Mouse (Mus musculus) forebrain, embryonic 11.5 days (tissue): ENCODE results near the gene Steap4. TPM values are rescaled to one million over a fixed set of nuclear protein-coding genes. Genes with fewer than 3 reads are reported as not detected.

Source experiments
- ATAC-seq: fragments of 200-750 bp; cut with Nextera tagmentation; replicated peaks from 2 replicates; pipeline ENCODE4 v1.8.0; 2017; ENCODE audit warnings: moderate TSS enrichment; ENCODE audit not compliant: low FRiP score
- DNase-seq: peaks from one replicate; pipeline ENCODE4 v3.0.0-alpha.2; 2017; ENCODE audit warnings: low spot score
- H3K27ac ChIP-seq: fragments of 300-500 bp; sonication (generic); 2 replicates; pipeline ENCODE4 v1.5.1; 2014; ENCODE audit warnings: low read depth, low read length
- H3K27me3 ChIP-seq: fragments of 300-500 bp; sonication (generic); 2 replicates; pipeline ENCODE4 v1.6.1; 2014; ENCODE audit warnings: mild to moderate bottlenecking, low read length, mixed read lengths; ENCODE audit not compliant: control insufficient read depth, insufficient read depth
- H3K36me3 ChIP-seq: fragments of 300-500 bp; sonication (generic); 2 replicates; pipeline ENCODE4 v1.6.1; 2014; ENCODE audit warnings: mild to moderate bottlenecking, low read length, moderate library complexity, mixed read lengths; ENCODE audit not compliant: control insufficient read depth, insufficient read depth
- H3K4me1 ChIP-seq: fragments of 300-500 bp; sonication (generic); replicated peaks from 2 replicates; pipeline ENCODE4 v1.6.1; 2014; ENCODE audit warnings: low read length, mixed read lengths; ENCODE audit not compliant: control insufficient read depth, insufficient read depth
- H3K4me2 ChIP-seq: fragments of 300-500 bp; sonication (generic); 2 replicates; pipeline ENCODE4 v1.6.1; 2014; ENCODE audit warnings: low read depth, mild to moderate bottlenecking, low read length, moderate library complexity, mixed read lengths; ENCODE audit not compliant: severe bottlenecking
- H3K4me3 ChIP-seq: fragments of 300-500 bp; sonication (generic); 2 replicates; pipeline ENCODE4 v1.5.1; 2014; ENCODE audit warnings: low read depth, low read length
- H3K9ac ChIP-seq: fragments of 300-500 bp; sonication (generic); 2 replicates; pipeline ENCODE4 v1.6.1; 2014; ENCODE audit warnings: low read length
- H3K9me3 ChIP-seq: fragments of 300-500 bp; sonication (generic); 2 replicates; pipeline ENCODE4 v1.6.1; 2016; ENCODE audit warnings: low read length, mixed read lengths; ENCODE audit not compliant: control insufficient read depth
- WGBS: fragments of 180-500 bp; shearing (Covaris S2); extraction: QIAGEN DNeasy Blood & Tissue Kit; methylation state at CpG from one replicate; pipeline ENCODE4 v1.1.7; 2014; 5-methylcytosine and 5-hydroxymethylcytosine counted together
- polyA plus RNA-seq: library from polyadenylated mRNA; unstranded; fragments of >200 nt; fragmentation: Nextera tagmentation; extraction: Ambion mirVana; gene quantifications from 2 replicates; pipeline ENCODE4 v1.2.1, GENCODE M21; 2014

Gene Steap4
- polyA plus RNA-seq, 1 experiment from 2014 or later = 0.56 TPM

DNA sequence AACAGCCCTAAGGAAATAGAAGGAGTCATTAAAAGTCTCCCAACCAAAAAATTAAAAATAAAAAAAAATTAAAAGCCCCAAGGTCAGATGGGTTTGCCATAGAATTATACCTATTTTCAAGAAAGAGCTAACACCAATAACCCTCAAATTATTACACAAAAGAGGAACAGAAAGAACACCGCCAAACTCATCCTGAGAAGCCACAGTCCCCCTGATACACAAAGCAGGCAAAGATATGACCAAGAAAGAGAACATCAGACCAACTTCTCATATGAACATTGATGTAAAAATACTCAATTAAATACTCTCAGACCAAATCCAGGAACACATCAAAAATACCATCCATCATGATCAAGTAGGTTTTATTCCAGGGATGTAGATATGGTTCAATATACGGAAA lies 36.8 kb downstream of the Steap4 start:
- DNase-seq (no peak), ATAC-seq (no peak)
- no peak overlapping the region for H3K27ac ChIP-seq
- no peaks in the 10 kb centered on the region for H3K36me3 ChIP-seq
- H3K4me2 ChIP-seq = no peak overlapping the region
- H3K4me3 ChIP-seq = no peak overlapping the region
- no peak overlapping the region for H3K9ac ChIP-seq
- no peaks in the 10 kb centered on the region for H3K4me1 ChIP-seq
- 93% methylated on average over 2 of the region's 2 CpGs for WGBS
- H3K9me3 ChIP-seq = no peaks in the 10 kb centered on the region
- H3K27me3 ChIP-seq = no peaks in the 10 kb centered on the region

DNA sequence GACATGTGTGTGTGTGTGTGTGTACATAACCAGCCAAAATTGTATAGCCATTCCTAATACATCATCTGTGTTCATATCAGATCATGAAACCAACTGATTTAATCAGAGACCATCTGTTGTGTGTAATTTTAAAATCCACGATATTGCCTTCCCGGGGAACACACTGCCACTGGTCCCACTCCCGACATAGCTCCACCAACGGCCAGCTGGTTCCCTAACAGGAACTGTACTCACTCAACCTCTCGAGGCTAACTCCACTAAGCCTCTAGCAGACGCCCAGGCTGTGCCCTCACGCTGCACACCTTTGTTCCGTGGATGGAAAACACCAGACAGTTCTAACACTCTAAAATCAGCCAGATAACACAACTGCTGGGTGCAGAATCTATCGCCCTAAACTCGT lies 40.2 kb downstream of the Steap4 start:
- no peak overlapping the region for H3K9ac ChIP-seq
- no peak for ATAC-seq
- H3K27ac ChIP-seq = no peak overlapping the region
- H3K27me3 ChIP-seq = no peaks in the 10 kb centered on the region
- H3K4me1 ChIP-seq = no peaks in the 10 kb centered on the region
- H3K36me3 ChIP-seq = no peaks in the 10 kb centered on the region
- no peaks in the 10 kb centered on the region for H3K9me3 ChIP-seq
- 87% methylated on average over 10 of the region's 10 CpGs for WGBS
- H3K4me2 ChIP-seq = no peak overlapping the region
- H3K4me3 ChIP-seq = no peak overlapping the region
- DNase-seq = no peak

DNA sequence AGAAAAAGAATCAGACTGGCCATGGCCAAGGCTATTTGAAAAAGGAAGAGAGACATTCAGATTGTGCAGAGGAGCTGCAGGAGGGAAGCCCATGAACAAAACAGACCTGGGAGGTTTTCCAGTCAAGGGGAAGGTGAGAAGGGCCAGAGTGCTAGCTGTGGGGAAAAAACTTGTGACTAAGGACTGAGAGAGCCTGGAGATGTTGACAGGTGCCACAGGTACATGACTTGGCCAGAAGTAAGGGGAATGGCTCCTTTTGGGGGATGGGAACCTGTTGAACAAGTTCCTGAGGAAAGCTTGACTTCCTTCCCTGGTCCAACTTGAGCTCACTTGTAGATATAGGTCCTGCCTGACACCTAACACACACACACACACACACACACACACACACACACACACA lies 42.6 kb downstream of the Steap4 start:
- Histone ChIP-seq H3K4me3 (no peak overlapping the region), H3K27me3 (no peaks in the 10 kb centered on the region), H3K4me1 (no peaks in the 10 kb centered on the region), H3K9ac (no peak overlapping the region), H3K4me2 (no peak overlapping the region), H3K27ac (no peak overlapping the region), H3K9me3 (no peaks in the 10 kb centered on the region), H3K36me3 (no peaks in the 10 kb centered on the region)
- DNase-seq (no peak), ATAC-seq (no peak)

DNA sequence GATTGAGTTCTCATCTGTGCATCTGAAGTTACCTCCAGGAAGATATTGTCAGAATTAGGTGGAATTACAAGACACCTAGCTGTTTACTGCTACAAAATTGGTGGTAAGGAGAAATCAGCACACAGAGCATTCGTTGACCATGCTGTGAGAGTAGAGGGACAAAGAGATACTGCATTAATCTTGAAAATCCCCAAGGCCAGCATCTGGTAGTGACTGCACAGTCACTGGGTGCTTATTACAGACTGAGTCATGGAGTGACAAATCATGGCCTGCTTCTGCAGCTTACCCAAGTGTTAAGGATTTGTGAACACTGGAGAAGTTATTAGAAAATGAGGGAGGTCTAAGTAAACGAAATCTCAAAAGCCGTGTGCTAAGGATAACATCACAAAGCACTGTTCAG lies 53.0 kb downstream of the Steap4 start:
- ATAC-seq (no peak), DNase-seq (no peak)

More for the DNA sequence above, 53.0 kb downstream of the Steap4 start:
- H3K9ac ChIP-seq = no peak overlapping the region
- H3K27me3 ChIP-seq = no peaks in the 10 kb centered on the region
- H3K4me3 ChIP-seq = no peak overlapping the region
- H3K9me3 ChIP-seq = no peaks in the 10 kb centered on the region
- no peaks in the 10 kb centered on the region for H3K4me1 ChIP-seq
- H3K36me3 ChIP-seq = no peaks in the 10 kb centered on the region
- H3K27ac ChIP-seq = no peak overlapping the region
- H3K4me2 ChIP-seq = no peak overlapping the region
- 80% methylated on average over 3 of the region's 3 CpGs for WGBS

Other genes starting within 250 kb of the Steap4 start
- 160 and 167 TPM in 2 replicates for gene Sri, start 85.6 kb downstream of the Steap4 start, polyA plus RNA-seq